Mouse (Mus musculus): Measurements from ENCODE around the gene Pcsk6. TPM values are rescaled to one million over a fixed set of nuclear protein-coding genes. Genes with fewer than 3 reads are reported as not detected.

Pcsk6 gene
- polyA plus RNA-seq, 1 experiment = 38.5 TPM

- Histone ChIP-seq H3K9ac (ENCODE audit: low read depth, poor library complexity, severe bottlenecking) (no peak overlapping the region), H3K4me3 (ENCODE audit: low read depth, low read length) (no peak overlapping the region), H3K36me3 (ENCODE audit: control insufficient read depth, insufficient read depth, low read length, poor library complexity, severe bottlenecking) (no peaks in the 10 kb centered on the region), H3K27ac (ENCODE audit: insufficient read depth, low read length) (no peak overlapping the region), H3K9me3 (replicated peaks; ENCODE audit: control insufficient read depth, insufficient read depth, low read length, poor library complexity, severe bottlenecking) (no peaks in the 10 kb centered on the region), H3K27me3 (ENCODE audit: control insufficient read depth, insufficient read depth, low read length, poor library complexity, severe bottlenecking) (no peaks in the 10 kb centered on the region), H3K4me1 (ENCODE audit: control insufficient read depth, insufficient read depth, low read length) (peaks cover 5% of the 10 kb centered on the region)
- TF ChIP-seq EP300 (IDR thresholded peaks at IDR 0.05; ENCODE audit: insufficient read depth, low read depth, low read length) (no peak), POLR2A (IDR thresholded peaks at IDR 0.05; ENCODE audit: insufficient read depth, low read length) (no peak), CTCF (IDR thresholded peaks at IDR 0.05; ENCODE audit: low read depth, low read length) (no peak)
Observed at GRCm38 (mm10) chr7:65935211-65935610, 73.7 kb downstream of the Pcsk6 start.

DNA sequence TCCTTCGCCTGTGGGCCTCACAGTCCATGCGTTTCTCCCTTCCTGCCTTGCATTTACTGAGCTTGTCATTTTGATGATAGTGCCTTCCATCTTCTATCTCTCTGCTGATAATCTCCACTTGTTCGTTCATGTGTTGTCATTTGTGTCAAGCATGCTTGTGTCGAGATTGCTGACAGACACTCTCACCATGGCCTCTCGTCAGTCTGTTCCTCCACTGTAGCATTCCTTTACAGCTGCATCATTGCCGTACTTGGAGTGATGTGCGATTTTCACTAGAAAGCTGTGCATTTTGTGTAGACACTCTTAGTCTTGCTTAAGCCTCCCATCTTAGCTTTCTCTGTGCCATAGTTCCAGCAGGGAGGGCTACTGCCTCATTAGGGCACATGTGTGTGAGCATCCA, 79.5 kb downstream of the Pcsk6 start:
- Histone ChIP-seq H3K36me3 (ENCODE audit: control insufficient read depth, insufficient read depth, low read length, poor library complexity, severe bottlenecking) (no peaks in the 10 kb centered on the region), H3K9me3 (replicated peaks; ENCODE audit: control insufficient read depth, insufficient read depth, low read length, poor library complexity, severe bottlenecking) (no peaks in the 10 kb centered on the region), H3K27me3 (ENCODE audit: control insufficient read depth, insufficient read depth, low read length, poor library complexity, severe bottlenecking) (no peaks in the 10 kb centered on the region), H3K4me3 (ENCODE audit: low read depth, low read length) (no peak overlapping the region), H3K4me1 (ENCODE audit: control insufficient read depth, insufficient read depth, low read length) (no peaks in the 10 kb centered on the region), H3K9ac (ENCODE audit: low read depth, poor library complexity, severe bottlenecking) (no peak overlapping the region), H3K27ac (ENCODE audit: insufficient read depth, low read length) (no peak overlapping the region)
- no peak for TF ChIP-seq EP300 (IDR thresholded peaks at IDR 0.05; ENCODE audit: insufficient read depth, low read depth, low read length)
- TF ChIP-seq POLR2A (IDR thresholded peaks at IDR 0.05; ENCODE audit: insufficient read depth, low read length) = no peak
- TF ChIP-seq CTCF (IDR thresholded peaks at IDR 0.05; ENCODE audit: low read depth, low read length) = no peak

- Histone ChIP-seq H3K4me3 (ENCODE audit: low read depth, low read length) (no peak overlapping the region), H3K27ac (ENCODE audit: insufficient read depth, low read length) (no peak overlapping the region), H3K9me3 (replicated peaks; ENCODE audit: control insufficient read depth, insufficient read depth, low read length, poor library complexity, severe bottlenecking) (no peaks in the 10 kb centered on the region), H3K36me3 (ENCODE audit: control insufficient read depth, insufficient read depth, low read length, poor library complexity, severe bottlenecking) (no peaks in the 10 kb centered on the region), H3K27me3 (ENCODE audit: control insufficient read depth, insufficient read depth, low read length, poor library complexity, severe bottlenecking) (no peaks in the 10 kb centered on the region), H3K4me1 (ENCODE audit: control insufficient read depth, insufficient read depth, low read length) (no peaks in the 10 kb centered on the region), H3K9ac (ENCODE audit: low read depth, poor library complexity, severe bottlenecking) (no peak overlapping the region)
- TF ChIP-seq CTCF (IDR thresholded peaks at IDR 0.05; ENCODE audit: low read depth, low read length) (no peak), POLR2A (IDR thresholded peaks at IDR 0.05; ENCODE audit: insufficient read depth, low read length) (no peak), EP300 (IDR thresholded peaks at IDR 0.05; ENCODE audit: insufficient read depth, low read depth, low read length) (no peak)
Observed at GRCm38 (mm10) chr7:65945342-65945993, 83.9 kb downstream of the Pcsk6 start.

DNA sequence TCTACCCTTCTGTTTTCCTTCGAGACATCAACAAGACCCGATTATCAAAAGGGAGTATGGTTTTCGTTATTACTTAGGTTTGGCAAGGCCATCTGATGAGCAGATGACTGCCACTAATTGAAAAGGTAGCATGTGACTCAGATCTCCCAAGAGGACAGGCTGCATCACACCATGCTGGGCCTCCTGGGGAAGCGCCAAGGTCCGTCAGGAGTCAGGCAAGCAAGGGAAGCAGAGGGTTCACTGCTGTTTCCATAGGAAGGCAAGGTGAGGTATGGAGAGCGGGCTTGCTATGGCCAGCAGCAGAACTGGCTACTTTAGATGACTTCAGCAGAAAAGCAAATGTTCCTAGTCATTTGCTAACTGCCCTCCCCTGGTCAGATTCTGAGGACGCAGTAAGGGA, 84.9 kb downstream of the Pcsk6 start:
- Histone ChIP-seq H3K9me3 (replicated peaks; ENCODE audit: control insufficient read depth, insufficient read depth, low read length, poor library complexity, severe bottlenecking) (no peaks in the 10 kb centered on the region), H3K9ac (ENCODE audit: low read depth, poor library complexity, severe bottlenecking) (no peak overlapping the region), H3K36me3 (ENCODE audit: control insufficient read depth, insufficient read depth, low read length, poor library complexity, severe bottlenecking) (no peaks in the 10 kb centered on the region), H3K27me3 (ENCODE audit: control insufficient read depth, insufficient read depth, low read length, poor library complexity, severe bottlenecking) (no peaks in the 10 kb centered on the region), H3K4me3 (ENCODE audit: low read depth, low read length) (no peak overlapping the region), H3K27ac (ENCODE audit: insufficient read depth, low read length) (no peak overlapping the region), H3K4me1 (ENCODE audit: control insufficient read depth, insufficient read depth, low read length) (no peaks in the 10 kb centered on the region)
- no peak for TF ChIP-seq CTCF (IDR thresholded peaks at IDR 0.05; ENCODE audit: low read depth, low read length)
- no peak for TF ChIP-seq EP300 (IDR thresholded peaks at IDR 0.05; ENCODE audit: insufficient read depth, low read depth, low read length)
- no peak for TF ChIP-seq POLR2A (IDR thresholded peaks at IDR 0.05; ENCODE audit: insufficient read depth, low read length)

DNA sequence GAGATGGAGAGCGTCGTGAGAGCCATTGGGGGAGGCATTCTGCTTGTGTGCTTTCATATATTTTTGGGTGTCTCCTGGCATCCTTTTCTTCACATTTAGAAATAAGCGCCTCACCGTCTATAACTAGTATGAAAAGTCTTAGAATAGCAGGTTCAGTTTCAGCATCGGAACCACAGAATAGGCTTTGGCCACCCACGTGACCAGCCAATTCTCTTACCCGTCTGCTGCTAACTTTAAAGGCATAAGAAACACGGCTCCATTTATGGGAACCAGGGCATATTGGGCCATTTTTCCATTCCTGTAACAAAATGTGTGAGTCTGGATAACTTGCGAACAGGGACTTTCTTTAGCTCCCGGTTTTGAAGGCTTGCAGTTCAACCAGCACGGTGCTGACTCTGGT, 87.4 kb downstream of the Pcsk6 start:
- no peaks in the 10 kb centered on the region for H3K36me3 ChIP-seq (ENCODE audit: control insufficient read depth, insufficient read depth, low read length, poor library complexity, severe bottlenecking)
- no peaks in the 10 kb centered on the region for H3K9me3 ChIP-seq (replicated peaks; ENCODE audit: control insufficient read depth, insufficient read depth, low read length, poor library complexity, severe bottlenecking)
- TF ChIP-seq CTCF (IDR thresholded peaks at IDR 0.05; ENCODE audit: low read depth, low read length) (no peak), POLR2A (IDR thresholded peaks at IDR 0.05; ENCODE audit: insufficient read depth, low read length) (no peak), EP300 (IDR thresholded peaks at IDR 0.05; ENCODE audit: insufficient read depth, low read depth, low read length) (no peak)
- H3K27me3 ChIP-seq (ENCODE audit: control insufficient read depth, insufficient read depth, low read length, poor library complexity, severe bottlenecking) = no peaks in the 10 kb centered on the region
- H3K9ac ChIP-seq (ENCODE audit: low read depth, poor library complexity, severe bottlenecking) = no peak overlapping the region
- no peak overlapping the region for H3K27ac ChIP-seq (ENCODE audit: insufficient read depth, low read length)
- H3K4me1 ChIP-seq (ENCODE audit: control insufficient read depth, insufficient read depth, low read length) = no peaks in the 10 kb centered on the region
- no peak overlapping the region for H3K4me3 ChIP-seq (ENCODE audit: low read depth, low read length)

DNA sequence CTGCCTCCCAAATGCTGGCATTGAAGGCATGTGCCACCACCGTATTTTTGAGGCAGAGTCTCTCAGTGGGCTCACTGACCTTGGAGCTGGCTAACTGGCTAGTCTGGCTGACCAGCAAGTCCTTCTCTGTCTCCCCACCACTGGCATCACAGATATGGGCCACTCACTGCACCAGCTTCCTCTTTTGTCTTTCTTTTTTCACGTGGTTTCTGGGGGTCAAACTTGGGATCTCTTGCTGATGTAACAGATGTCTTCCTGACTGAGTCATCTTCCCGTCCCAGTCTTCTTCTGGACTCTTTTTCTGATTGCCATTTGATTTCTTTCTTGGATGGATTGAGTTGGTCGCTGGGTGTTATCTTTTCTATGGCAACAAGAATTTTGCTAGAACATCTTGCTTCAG, 93.0 kb downstream of the Pcsk6 start:
- Histone ChIP-seq H3K4me3 (ENCODE audit: low read depth, low read length) (no peak overlapping the region), H3K27ac (ENCODE audit: insufficient read depth, low read length) (no peak overlapping the region), H3K4me1 (ENCODE audit: control insufficient read depth, insufficient read depth, low read length) (no peaks in the 10 kb centered on the region), H3K9ac (ENCODE audit: low read depth, poor library complexity, severe bottlenecking) (no peak overlapping the region), H3K36me3 (ENCODE audit: control insufficient read depth, insufficient read depth, low read length, poor library complexity, severe bottlenecking) (no peaks in the 10 kb centered on the region), H3K9me3 (replicated peaks; ENCODE audit: control insufficient read depth, insufficient read depth, low read length, poor library complexity, severe bottlenecking) (no peaks in the 10 kb centered on the region; the same call in 1 of the 2 replicates), H3K27me3 (ENCODE audit: control insufficient read depth, insufficient read depth, low read length, poor library complexity, severe bottlenecking) (no peaks in the 10 kb centered on the region)
- TF ChIP-seq CTCF (IDR thresholded peaks at IDR 0.05; ENCODE audit: low read depth, low read length) = no peak
- TF ChIP-seq EP300 (IDR thresholded peaks at IDR 0.05; ENCODE audit: insufficient read depth, low read depth, low read length) = no peak
- TF ChIP-seq POLR2A (IDR thresholded peaks at IDR 0.05; ENCODE audit: insufficient read depth, low read length) = no peak

Measured in ES-Bruce4 (cell line).